Mouse (Mus musculus) ES-E14 (cell line): ENCODE results near the gene Krt25. TPM values are rescaled to one million over a fixed set of nuclear protein-coding genes. Genes with fewer than 3 reads are reported as not detected.

ENCODE experiments used
- DNase-seq: peaks from one replicate; pipeline ENCODE4 v3.0.0-alpha.2; 2013; ENCODE audit warnings: low read depth, low spot score
- H3K27ac ChIP-seq: 2 replicates; pipeline ENCODE4 v1.5.1; 2012; ENCODE audit warnings: low read depth, mild to moderate bottlenecking, low read length, moderate library complexity, mixed read lengths; ENCODE audit not compliant: poor library complexity, insufficient read depth, severe bottlenecking
- H3K36me3 ChIP-seq: 2 replicates; pipeline ENCODE4 v1.6.1; 2012; ENCODE audit warnings: mild to moderate bottlenecking, low read length, moderate library complexity, mixed read lengths; ENCODE audit not compliant: control insufficient read depth, poor library complexity, insufficient read depth, severe bottlenecking
- H3K4me1 ChIP-seq, 2 experiments: fragments of 150-350 bp in 1 of 2; sonication (generic) in 1 of 2; 2 replicates each; pipeline ENCODE4 v1.6.1; 2012; ENCODE audit warnings: low read length in 2 of 2, mild to moderate bottlenecking in 1 of 2, mixed read lengths in 1 of 2; ENCODE audit not compliant: control insufficient read depth in 2 of 2, insufficient read depth in 2 of 2, poor library complexity in 1 of 2
- H3K4me3 ChIP-seq, 2 experiments: fragments of 150-350 bp in 1 of 2; sonication (generic) in 1 of 2; 2 replicates each; pipeline ENCODE4 v1.5.1; 2012; ENCODE audit warnings: low read length in 2 of 2, low read depth in 1 of 2, mild to moderate bottlenecking in 1 of 2, mixed read lengths in 1 of 2; ENCODE audit not compliant: insufficient read depth in 1 of 2, poor library complexity in 1 of 2, severe bottlenecking in 1 of 2
- H3K9ac ChIP-seq: 2 replicates; pipeline ENCODE4 v1.6.1; 2012; ENCODE audit warnings: low read depth, mild to moderate bottlenecking, low read length, mixed read lengths; ENCODE audit not compliant: poor library complexity, insufficient read depth, severe bottlenecking
- H3K9me3 ChIP-seq: fragments of 150-350 bp; sonication (generic); 2 replicates; pipeline ENCODE4 v1.6.1; 2012; ENCODE audit warnings: low read depth, mild to moderate bottlenecking, low read length; ENCODE audit not compliant: control insufficient read depth, insufficient read depth
- CHD2 ChIP-seq: IDR thresholded peaks from 2 replicates; pipeline ENCODE4 v1.6.1; 2014; ENCODE audit warnings: mild to moderate bottlenecking, low read depth, low read length, inconsistent platforms
- HCFC1 ChIP-seq: IDR thresholded peaks from 2 replicates; pipeline ENCODE4 v1.6.1; 2012; ENCODE audit warnings: low read length, inconsistent platforms, borderline replicate concordance; ENCODE audit not compliant: insufficient read depth
- MAFK ChIP-seq: IDR thresholded peaks from 2 replicates; pipeline ENCODE4 v1.6.1; 2014; ENCODE audit warnings: mild to moderate bottlenecking, low read depth, low read length, inconsistent platforms; ENCODE audit not compliant: insufficient read depth
- ZC3H11A ChIP-seq: IDR thresholded peaks from 2 replicates; pipeline ENCODE4 v1.6.1; 2012; ENCODE audit warnings: low read depth, mild to moderate bottlenecking, inconsistent platforms, low read length, borderline replicate concordance
- ZNF384 ChIP-seq: IDR thresholded peaks from 2 replicates; pipeline ENCODE4 v1.6.1; 2012; ENCODE audit warnings: low read depth, low read length, inconsistent platforms
- in situ Hi-C, 2 experiments: fragments of 600-800 bp; cut with MboI; formaldehyde crosslinking; loops; one replicate each; pipeline ENCODE4 v1.15.1; 2025; ENCODE audit warnings: low sequenced_read_pairs in 2 of 2, inconsistent platforms in 1 of 2; ENCODE audit not compliant: unreplicated experiment in 2 of 2
- total RNA-seq: library from RNA; depleted of rRNA; stranded (reverse); fragments of 300-350 nt; gene quantifications from 2 replicates; pipeline ENCODE4 v1.2.3, GENCODE M21; 2012

The Krt25 gene
- total RNA-seq, 1 experiment, result not detected

GRCm38 (mm10) chr11:99284011-99284410, 38.7 kb downstream of the Krt25 start:
- no peaks in the 10 kb centered on the region for H3K36me3 ChIP-seq
- H3K27ac ChIP-seq, result no peak overlapping the region
- TF ChIP-seq HCFC1 (no peak), CHD2 (no peak), MAFK (no peak), ZNF384 (no peak), ZC3H11A (no peak)
- no peaks in the 10 kb centered on the region for H3K9me3 ChIP-seq
- H3K4me3 ChIP-seq, result no peak overlapping the region
- no peak overlapping the region for H3K9ac ChIP-seq
- in situ Hi-C loops, result no loop called here
- H3K4me1 ChIP-seq, result no peaks in the 10 kb centered on the region
- no peak for DNase-seq

- Histone ChIP-seq H3K9ac (no peak overlapping the region), H3K4me3 (no peak overlapping the region), H3K9me3 (no peaks in the 10 kb centered on the region), H3K27ac (no peak overlapping the region), H3K4me1 (no peaks in the 10 kb centered on the region), H3K36me3 (no peaks in the 10 kb centered on the region)
- in situ Hi-C loops, result no loop called here
- no peak for DNase-seq
- no peak for TF ChIP-seq HCFC1
- TF ChIP-seq CHD2, result no peak
- no peak for TF ChIP-seq ZNF384
- TF ChIP-seq MAFK, result no peak
- TF ChIP-seq ZC3H11A, result no peak
Measured at GRCm38 (mm10) chr11:99283334-99283733, 39.4 kb downstream of the Krt25 start.

GRCm38 (mm10) chr11:99281116-99281515, 41.6 kb downstream of the Krt25 start:
- Histone ChIP-seq H3K27ac (no peak overlapping the region), H3K9ac (no peak overlapping the region), H3K36me3 (no peaks in the 10 kb centered on the region), H3K4me1 (no peaks in the 10 kb centered on the region), H3K4me3 (no peak overlapping the region), H3K9me3 (no peaks in the 10 kb centered on the region)
- no peak for DNase-seq
- TF ChIP-seq ZNF384 (no peak), CHD2 (no peak), HCFC1 (no peak), MAFK (no peak), ZC3H11A (no peak)
- in situ Hi-C loops, result no loop called here

- in situ Hi-C loops, result no loop called here
- no peak overlapping the region for H3K27ac ChIP-seq
- no peak for DNase-seq
- no peaks in the 10 kb centered on the region for H3K4me1 ChIP-seq
- no peaks in the 10 kb centered on the region for H3K9me3 ChIP-seq
- H3K4me3 ChIP-seq, result no peak overlapping the region
- H3K36me3 ChIP-seq, result no peaks in the 10 kb centered on the region
- no peak overlapping the region for H3K9ac ChIP-seq
- TF ChIP-seq ZNF384, result no peak
- no peak for TF ChIP-seq CHD2
- no peak for TF ChIP-seq HCFC1
- no peak for TF ChIP-seq MAFK
Measured at GRCm38 (mm10) chr11:99279986-99280385, 42.8 kb downstream of the Krt25 start.

GRCm38 (mm10) chr11:99276786-99277185, 46.0 kb downstream of the Krt25 start:
- TF ChIP-seq MAFK (no peak), CHD2 (no peak), ZC3H11A (no peak)
- in situ Hi-C loops, result no loop called here
- no peak for DNase-seq
- Histone ChIP-seq H3K4me3 (no peak overlapping the region), H3K4me1 (no peaks in the 10 kb centered on the region), H3K9me3 (no peaks in the 10 kb centered on the region), H3K9ac (no peak overlapping the region), H3K36me3 (no peaks in the 10 kb centered on the region), H3K27ac (no peak overlapping the region)
